Mouse (Mus musculus): ENCODE results near the gene Fgfrl1.

The Fgfrl1 gene

DNA sequence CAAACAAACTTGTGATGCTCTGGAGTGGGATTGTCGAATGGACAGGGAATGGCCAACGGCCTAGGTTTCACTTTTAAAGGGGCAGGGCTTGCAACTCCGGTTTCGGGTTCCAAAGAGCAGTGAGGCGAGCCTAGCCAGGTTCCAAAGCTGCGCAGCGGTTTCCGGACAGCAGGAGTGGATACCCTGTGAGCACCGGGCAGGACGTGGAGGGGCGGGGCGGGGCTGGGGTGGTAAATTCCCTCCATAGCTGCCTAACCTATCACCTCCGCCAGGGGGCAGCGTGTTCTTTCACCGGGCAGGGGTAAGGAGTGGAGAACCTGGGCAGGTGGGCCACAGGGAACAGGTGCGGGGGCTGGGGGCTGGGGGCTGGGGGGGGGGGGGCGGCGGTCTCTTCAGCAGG lies at the start of gene Fgfrl1:
Gene Fgfrl1 (plus strand): TSS at position 112 of the 400 bp plus-strand sequence.
- no peak for ATAC-seq (ENCODE audit: insufficient number of reproducible peaks, low FRiP score, low TSS enrichment)

GRCm38 (mm10) chr5:108643674-108644073 lies 48.5 kb upstream of the Fgfrl1 start:
- ATAC-seq (ENCODE audit: insufficient number of reproducible peaks, low FRiP score, low TSS enrichment) = no peak

DNA sequence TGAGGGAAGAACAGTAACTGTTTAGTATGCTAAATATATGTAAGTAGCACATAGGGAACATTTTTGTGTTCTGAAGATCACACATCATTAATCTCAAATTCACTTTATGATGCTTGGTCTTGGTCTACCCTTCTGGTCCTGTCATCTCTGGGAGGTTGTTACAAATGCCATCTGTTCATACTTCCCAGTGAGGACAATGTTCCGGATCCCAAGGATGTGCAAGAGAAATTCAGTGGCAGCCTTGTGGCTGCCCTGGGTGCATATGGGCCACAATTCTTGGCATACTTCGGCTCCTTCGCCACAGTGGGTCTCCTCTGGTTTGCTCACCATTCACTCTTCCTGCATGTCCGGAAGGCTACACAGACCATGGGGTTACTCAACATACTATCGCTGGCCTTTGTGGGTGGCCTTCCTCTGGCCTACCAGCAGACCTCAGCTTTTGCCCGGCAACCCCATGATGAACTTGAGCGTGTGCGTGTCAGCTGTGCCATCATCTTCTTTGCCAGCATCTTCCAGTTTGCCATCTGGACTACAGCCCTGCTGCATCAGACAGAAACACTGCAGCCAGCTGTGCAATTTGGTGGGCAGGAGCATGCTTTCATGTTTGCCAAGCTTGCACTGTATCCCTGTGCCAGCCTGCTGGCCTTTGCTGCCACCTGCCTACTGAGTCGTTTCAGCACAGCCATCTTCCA lies 46.4 kb upstream of the Fgfrl1 start:
- ATAC-seq (ENCODE audit: insufficient number of reproducible peaks, low FRiP score, low TSS enrichment) = peak; percentile 45; the same call in 1 of the 2 replicates

DNA sequence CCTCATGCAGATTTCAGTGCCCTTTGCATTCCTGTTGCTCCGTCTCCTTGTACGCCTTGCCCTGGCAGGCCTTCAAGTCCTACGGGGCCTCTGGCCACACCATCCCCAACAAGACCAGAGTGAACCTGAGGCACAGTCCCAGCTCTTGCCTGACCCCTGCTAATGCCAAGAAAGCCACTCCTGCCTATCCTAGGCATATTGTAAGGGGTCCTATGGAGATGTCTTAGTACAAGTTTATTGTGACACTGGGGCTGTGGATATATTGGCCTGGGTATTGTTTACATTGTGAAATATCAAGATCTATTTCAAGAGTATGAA lies 45.9 kb upstream of the Fgfrl1 start:
- ATAC-seq (ENCODE audit: insufficient number of reproducible peaks, low FRiP score, low TSS enrichment) = no peak; the same call in 1 of the 2 replicates

DNA sequence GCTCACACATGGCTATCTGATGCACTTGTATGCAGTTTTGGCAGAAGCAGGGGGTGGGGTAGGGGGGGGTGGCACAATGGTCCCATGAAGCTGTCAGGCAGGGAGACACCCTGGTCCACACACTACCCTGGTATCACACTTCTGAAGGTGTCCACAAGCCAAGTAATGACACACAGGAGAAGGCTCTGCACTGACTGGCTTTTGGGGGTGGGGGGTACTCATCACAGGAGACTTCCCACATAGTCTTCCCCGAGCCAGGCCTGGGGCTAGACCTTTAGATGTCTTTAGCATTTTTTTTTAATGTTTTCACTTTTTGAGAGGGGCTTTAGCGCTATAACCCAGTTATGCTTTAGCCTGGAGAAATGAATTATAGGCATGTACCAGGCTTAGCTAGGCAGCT lies 44.9 kb upstream of the Fgfrl1 start:
- ATAC-seq (ENCODE audit: insufficient number of reproducible peaks, low FRiP score, low TSS enrichment) = no peak

- no peak for ATAC-seq (ENCODE audit: insufficient number of reproducible peaks, low FRiP score, low TSS enrichment)
Observed at GRCm38 (mm10) chr5:108647820-108648465, 44.2 kb upstream of the Fgfrl1 start.

DNA sequence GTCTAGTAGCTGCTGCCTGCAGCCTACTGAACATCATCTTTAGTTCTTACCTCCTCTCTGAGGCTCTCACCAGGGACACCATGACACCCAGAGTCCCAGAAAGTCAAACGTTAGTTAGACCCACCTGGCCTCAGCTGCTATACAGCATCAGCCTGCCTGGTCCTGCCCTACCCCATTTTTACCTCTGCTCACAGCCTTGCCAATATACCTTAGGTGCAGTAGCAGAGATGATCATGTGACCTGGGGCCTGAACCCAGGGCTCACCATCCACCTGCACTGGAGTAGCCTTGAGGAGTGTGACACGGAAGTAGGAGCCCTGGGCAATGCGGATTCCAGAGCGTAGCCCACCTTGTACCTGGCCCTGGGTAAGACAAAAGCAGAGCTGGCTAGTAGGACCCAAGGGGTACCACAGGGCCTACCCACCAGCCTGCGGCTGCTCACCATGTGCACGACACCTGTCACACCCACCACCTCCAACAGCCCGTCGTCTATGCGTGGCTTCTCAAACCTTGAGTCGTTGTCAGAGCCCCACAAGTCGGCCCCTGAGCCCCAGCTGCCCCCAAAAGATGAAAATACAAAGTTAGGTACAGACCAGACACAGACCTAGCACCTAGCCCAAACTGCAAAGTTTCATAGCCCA lies 43.1 kb upstream of the Fgfrl1 start:
- no peak for ATAC-seq (ENCODE audit: insufficient number of reproducible peaks, low FRiP score, low TSS enrichment)

- ATAC-seq (ENCODE audit: insufficient number of reproducible peaks, low FRiP score, low TSS enrichment) = no peak
Observed at GRCm38 (mm10) chr5:108650341-108650740, 41.8 kb upstream of the Fgfrl1 start.

DNA sequence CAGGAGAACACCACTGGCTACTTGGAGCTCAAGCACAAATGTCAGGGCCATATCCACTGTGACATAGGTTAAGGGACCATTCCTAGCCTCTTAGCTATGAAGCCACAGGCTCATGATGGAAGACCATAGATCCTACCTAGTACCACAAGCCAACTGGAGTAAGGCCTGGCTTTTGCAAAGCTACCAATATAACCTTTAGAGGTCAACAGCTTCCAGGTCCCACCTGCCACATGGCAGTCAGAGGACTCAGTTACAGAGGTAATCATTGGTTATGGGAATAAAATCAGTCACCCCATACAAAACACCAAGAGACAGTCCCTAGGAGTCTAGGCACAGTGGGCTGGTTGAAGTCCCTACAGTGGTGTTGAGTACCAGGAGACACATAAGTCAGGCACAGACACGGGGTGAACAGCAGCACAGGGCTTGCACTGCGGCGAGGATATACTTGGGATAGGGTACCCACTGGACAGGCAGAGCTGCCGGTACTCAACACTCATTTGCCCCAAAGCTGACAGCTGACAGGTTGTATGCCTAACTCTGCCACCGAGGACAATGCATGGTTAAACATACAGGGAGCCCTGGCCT lies 41.0 kb upstream of the Fgfrl1 start:
- ATAC-seq (ENCODE audit: insufficient number of reproducible peaks, low FRiP score, low TSS enrichment) = 0 out of 2 replicates have a peak, but pooled peaks have one; percentile 4

DNA sequence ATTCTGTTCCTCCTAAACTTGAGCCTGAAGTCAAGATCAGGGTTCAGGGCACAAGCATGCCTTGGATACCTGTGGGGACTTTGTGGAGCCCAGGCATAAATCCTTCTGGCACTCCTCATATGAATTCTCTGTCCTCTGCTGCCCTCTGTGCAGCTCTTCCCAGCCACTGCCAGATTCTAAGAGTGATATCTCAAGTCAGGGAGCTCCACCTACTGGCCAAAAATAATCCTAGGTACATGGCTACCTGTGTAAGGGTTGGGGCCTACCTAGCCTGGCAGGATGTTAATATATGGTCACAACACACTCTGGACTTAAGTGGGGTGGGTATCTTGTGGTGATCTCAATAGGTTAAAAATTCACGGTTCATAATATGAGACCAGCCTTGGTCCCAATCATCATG lies 40.4 kb upstream of the Fgfrl1 start:
- peak; percentile 59 for ATAC-seq (ENCODE audit: insufficient number of reproducible peaks, low FRiP score, low TSS enrichment)

DNA sequence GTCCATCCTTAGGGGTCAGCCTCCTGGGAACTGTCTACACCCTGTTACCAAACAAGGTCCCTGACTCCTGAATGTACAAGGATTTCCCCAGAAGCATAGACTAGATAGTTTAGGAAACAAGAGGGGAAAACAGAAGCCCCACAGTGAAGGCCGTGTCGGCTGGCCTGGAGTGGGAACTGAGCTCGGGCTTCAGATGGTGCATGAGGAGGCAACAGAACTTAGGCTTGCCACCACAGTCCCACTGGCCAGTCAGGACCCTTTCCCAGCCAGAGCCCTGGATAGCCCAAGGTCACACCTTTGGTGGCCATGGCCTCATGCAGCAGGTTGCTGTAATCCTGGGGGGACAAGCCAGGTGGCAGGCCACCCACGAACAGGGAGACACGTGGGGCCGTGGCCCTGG lies 38.8 kb upstream of the Fgfrl1 start:
- no peak for ATAC-seq (ENCODE audit: insufficient number of reproducible peaks, low FRiP score, low TSS enrichment)

- ATAC-seq (ENCODE audit: insufficient number of reproducible peaks, low FRiP score, low TSS enrichment) = no peak
Observed at GRCm38 (mm10) chr5:108654444-108654990, 37.7 kb upstream of the Fgfrl1 start.

- no peak for ATAC-seq (ENCODE audit: insufficient number of reproducible peaks, low FRiP score, low TSS enrichment)
Observed at GRCm38 (mm10) chr5:108655381-108655780, 36.8 kb upstream of the Fgfrl1 start.

DNA sequence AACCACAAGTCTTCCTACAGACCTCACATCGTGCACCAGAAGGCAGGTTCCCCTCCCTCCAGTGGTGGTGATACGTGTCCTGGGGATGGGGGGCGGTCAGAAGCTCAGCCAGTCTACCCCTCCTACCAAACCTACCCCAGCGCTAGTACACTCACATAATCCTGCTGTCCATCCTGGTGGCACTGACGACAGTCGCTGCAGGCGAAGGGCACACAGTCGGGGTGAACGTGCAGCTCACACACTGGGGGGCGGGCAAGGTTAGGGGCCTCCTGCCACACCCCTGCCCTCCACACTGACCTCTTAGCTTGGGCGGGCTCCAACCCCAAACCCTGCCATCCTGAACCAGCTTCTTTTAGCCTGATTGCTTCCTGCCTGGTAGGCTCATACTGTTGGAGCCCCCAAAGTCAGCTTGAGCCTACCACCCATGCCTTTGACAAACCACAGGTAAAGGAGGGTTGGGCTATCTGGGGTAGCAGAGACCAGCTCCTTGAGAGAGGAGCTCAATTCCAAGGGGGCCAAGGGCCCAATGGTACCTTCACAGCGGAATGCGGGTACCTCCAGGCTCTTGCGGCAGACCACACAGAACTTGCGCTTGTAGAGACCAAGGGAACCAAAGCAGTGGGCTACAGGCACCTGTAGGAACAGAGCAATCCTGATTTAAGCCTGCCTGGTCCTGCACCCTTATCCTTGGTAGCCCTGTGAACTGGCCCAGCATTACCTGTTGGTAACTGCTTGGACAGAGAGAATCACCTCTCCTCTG lies 36.1 kb upstream of the Fgfrl1 start:
- ATAC-seq (ENCODE audit: insufficient number of reproducible peaks, low FRiP score, low TSS enrichment) = no peak

- ATAC-seq (ENCODE audit: insufficient number of reproducible peaks, low FRiP score, low TSS enrichment) = no peak
Observed at GRCm38 (mm10) chr5:108657406-108657805, 34.8 kb upstream of the Fgfrl1 start.

- ATAC-seq (ENCODE audit: insufficient number of reproducible peaks, low FRiP score, low TSS enrichment) = no peak
Observed at GRCm38 (mm10) chr5:108658611-108659010, 33.6 kb upstream of the Fgfrl1 start.

- ATAC-seq (ENCODE audit: insufficient number of reproducible peaks, low FRiP score, low TSS enrichment) = no peak; the same call in 1 of the 2 replicates
Observed at GRCm38 (mm10) chr5:108659698-108660631, 32.2 kb upstream of the Fgfrl1 start, which contains the start of gene Idua. Idua (plus strand) TSS chr5:108660331.

DNA sequence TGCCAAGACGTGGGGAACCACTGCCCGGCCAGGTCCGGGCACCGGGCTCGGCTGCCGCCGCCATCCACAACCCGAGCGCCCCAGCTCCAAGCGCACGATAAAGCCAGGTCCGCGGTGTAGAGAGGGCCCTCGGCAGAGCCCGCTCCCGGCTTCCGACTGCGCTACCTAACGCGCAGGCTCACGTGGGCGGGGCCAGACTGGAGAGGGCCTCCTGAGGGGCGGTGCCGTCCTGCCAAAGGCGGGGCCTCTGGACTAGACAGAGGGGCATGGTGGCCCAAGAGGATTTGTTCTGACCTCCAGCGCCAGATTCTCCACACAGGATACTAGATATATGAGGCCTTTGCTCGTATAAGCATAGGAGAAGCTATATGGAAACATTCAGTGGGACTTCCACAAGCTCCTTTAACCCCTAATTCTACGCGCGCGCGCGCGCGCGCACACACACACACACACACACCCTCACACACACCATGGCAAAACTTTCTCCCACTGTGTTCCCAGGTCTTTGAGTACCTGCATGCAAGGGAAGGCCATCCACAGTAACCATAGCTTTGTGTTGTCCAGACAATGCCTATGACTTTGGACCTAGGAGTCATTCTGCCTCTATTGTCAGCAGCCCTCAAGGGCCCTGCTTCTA lies 31.4 kb upstream of the Fgfrl1 start:
- ATAC-seq (ENCODE audit: insufficient number of reproducible peaks, low FRiP score, low TSS enrichment) = peak; percentile 92

- ATAC-seq (ENCODE audit: insufficient number of reproducible peaks, low FRiP score, low TSS enrichment) = no peak
Observed at GRCm38 (mm10) chr5:108662772-108663171, 29.4 kb upstream of the Fgfrl1 start.
